Mouse (Mus musculus) olfactory bulb, adult 2 months (tissue): ENCODE data around the gene Rsrc1. TPM values are rescaled to one million over a fixed set of nuclear protein-coding genes. Genes with fewer than 3 reads are reported as not detected.

Experiments
- H3K27ac ChIP-seq: fragments of 200-500 bp; 2 replicates; pipeline ENCODE4 v1.5.1; 2012; ENCODE audit warnings: low read depth, low read length; ENCODE audit not compliant: insufficient read depth
- H3K4me1 ChIP-seq: fragments of 200-500 bp; 2 replicates; pipeline ENCODE4 v1.6.1; 2012; ENCODE audit warnings: low read length; ENCODE audit not compliant: control insufficient read depth, insufficient read depth
- H3K4me3 ChIP-seq: fragments of 200-500 bp; 2 replicates; pipeline ENCODE4 v1.5.1; 2012; ENCODE audit warnings: mild to moderate bottlenecking, low read depth, low read length, moderate library complexity; ENCODE audit not compliant: insufficient read depth
- CTCF ChIP-seq: fragments of 200-500 bp; IDR thresholded peaks from 2 replicates; pipeline ENCODE4 v1.5.1; 2012; ENCODE audit warnings: low read depth, mild to moderate bottlenecking, low read length, moderate library complexity; ENCODE audit not compliant: insufficient read depth
- POLR2A ChIP-seq: fragments of 200-500 bp; IDR thresholded peaks from 2 replicates; pipeline ENCODE4 v1.6.1; 2012; ENCODE audit warnings: mild to moderate bottlenecking, low read depth, low read length, moderate library complexity; ENCODE audit not compliant: insufficient read depth
- WGBS: fragments of 180-500 bp; shearing (Covaris S2); methylation state at CpG from one replicate; pipeline ENCODE4 v1.1.7; 2018; 5-methylcytosine and 5-hydroxymethylcytosine counted together
- polyA plus RNA-seq: library from polyadenylated mRNA; stranded (reverse); fragments of >200 nt; gene quantifications from 2 replicates; pipeline ENCODE4 v1.2.4, GENCODE M21; 2012; ENCODE audit warnings: low replicate concordance; ENCODE audit not compliant: missing spikeins, insufficient read depth, insufficient read length

The Rsrc1 gene
- polyA plus RNA-seq, 1 experiment = not detected

DNA sequence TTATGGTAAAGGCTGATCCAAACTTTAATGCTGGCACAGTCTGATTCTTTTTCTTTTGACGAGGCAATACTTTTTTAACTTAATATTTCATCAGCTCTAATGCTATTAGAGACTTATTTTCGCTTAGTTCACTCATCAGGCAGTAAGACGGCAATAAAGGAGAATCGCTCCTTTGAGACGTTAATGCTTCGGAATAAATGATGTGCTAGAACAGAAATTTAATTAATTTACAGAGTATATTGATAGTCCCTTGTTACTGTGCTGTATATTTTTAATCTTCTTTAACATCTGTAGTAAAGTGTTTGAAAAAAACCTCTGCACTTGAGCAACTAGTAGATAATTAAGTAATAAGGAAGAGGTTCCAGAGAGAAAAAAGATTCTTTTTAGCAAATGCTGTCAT, 308.3 kb downstream of the Rsrc1 start:
- Histone ChIP-seq H3K27ac (no peak overlapping the region), H3K4me1 (no peaks in the 10 kb centered on the region), H3K4me3 (no peak overlapping the region)
- TF ChIP-seq POLR2A = no peak
- TF ChIP-seq CTCF = no peak
- 85% methylated on average over 6 of the region's 6 CpGs for WGBS

DNA sequence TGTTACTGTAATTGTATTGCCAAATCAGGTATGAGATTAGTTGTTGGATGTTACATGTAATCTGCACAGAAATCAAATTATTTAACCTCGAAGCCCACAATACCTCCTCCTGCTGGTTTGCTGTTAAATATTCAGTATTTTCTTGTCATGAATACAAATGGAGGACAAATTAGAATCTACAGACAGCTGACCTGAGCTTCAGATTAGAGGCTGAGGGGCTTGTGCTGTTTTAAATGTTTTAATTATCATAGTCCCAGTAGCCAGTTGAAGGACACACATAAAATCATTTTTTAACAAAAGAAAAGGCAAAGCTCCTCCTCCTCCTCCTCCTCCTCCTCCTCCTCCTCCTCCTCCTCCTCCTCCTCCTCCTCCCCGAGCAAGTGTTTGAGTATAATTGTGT, 327.5 kb downstream of the Rsrc1 start:
- WGBS = 11% methylated on average over 2 of the region's 2 CpGs
- TF ChIP-seq CTCF = no peak

DNA sequence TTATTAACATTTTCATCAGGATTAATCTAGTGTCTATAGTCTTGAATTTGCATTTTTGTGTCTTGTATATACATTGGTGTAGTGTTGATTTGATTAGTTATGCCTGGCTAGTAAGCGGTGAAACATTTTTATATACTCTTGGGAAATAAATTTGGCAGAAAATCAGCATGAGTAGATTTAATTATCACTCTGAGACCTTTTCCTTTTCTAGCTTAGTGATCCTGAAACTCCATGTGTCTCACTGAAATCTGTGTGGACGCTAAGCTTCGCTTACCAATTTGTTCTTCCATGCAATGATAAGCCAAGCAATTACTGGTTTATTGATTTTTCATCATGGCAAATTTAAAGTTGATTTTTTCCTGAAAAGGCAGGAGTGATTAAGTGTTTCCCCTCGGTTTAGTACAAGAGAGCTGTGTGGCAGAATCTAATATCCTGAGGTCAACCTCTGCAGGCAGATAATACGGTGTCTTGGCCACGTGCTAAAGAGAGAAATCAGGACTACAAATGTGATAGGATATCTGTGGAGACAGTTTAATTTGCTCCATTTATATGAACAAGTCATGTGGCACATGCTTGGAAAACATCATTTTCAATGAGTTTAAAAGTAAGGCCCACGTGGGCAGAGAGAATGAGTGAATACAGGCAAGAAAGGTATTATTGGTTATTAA, 328.6 kb downstream of the Rsrc1 start:
- no peak overlapping the region for H3K27ac ChIP-seq
- TF ChIP-seq CTCF = no peak
- no peak for TF ChIP-seq POLR2A
- no peak overlapping the region for H3K4me3 ChIP-seq
- H3K4me1 ChIP-seq = no peaks in the 10 kb centered on the region
- 80% methylated on average over 7 of the region's 7 CpGs for WGBS

More for the DNA sequence above, 327.5 kb downstream of the Rsrc1 start:
- no peak overlapping the region for H3K4me3 ChIP-seq
- H3K27ac ChIP-seq = no peak overlapping the region
- H3K4me1 ChIP-seq = no peaks in the 10 kb centered on the region

DNA sequence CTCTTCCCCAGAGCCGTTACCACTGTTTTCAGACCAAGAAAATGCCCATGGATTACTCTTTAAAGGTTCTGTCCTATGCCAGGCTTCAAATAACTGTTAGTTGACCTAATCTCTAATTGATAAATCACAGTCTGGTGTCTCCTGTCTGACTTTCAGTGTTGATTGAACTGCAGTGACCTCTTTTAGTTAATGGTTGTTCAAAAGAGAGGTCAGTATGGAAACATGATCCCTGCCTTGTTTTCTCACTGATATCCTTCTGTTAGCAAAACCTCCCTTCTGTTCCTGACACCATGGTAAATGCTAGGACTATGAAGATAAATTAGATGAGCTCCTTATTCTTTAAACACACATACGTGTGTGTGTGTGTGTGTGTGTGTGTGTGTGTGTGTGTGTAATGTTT, 330.2 kb downstream of the Rsrc1 start:
- H3K4me3 ChIP-seq = no peak overlapping the region
- TF ChIP-seq CTCF (no peak), POLR2A (no peak)
- 90% methylated on average over 2 of the region's 2 CpGs for WGBS
- no peaks in the 10 kb centered on the region for H3K4me1 ChIP-seq
- no peak overlapping the region for H3K27ac ChIP-seq

DNA sequence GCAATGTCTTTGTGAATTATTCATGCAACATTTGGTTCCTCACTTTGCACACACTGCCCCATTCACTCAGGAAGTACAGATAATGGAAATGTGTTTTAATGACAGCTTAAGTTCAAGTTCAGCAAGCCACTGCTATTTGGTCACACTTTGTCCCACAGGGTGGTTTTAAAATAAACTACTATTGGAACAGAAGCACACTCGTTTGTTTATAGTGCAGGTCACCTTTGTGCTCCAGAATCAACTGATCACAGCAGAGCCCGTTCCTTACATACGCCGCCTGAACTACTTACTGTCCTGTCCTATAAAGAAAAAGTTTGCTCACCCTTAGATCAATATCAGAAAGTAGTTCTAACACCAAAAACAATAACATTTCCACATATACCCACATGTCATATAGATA, 341.2 kb downstream of the Rsrc1 start:
- H3K27ac ChIP-seq = no peak overlapping the region
- WGBS = 81% methylated on average over 4 of the region's 4 CpGs
- no peak overlapping the region for H3K4me3 ChIP-seq
- no peaks in the 10 kb centered on the region for H3K4me1 ChIP-seq
- no peak for TF ChIP-seq POLR2A
- TF ChIP-seq CTCF = no peak

DNA sequence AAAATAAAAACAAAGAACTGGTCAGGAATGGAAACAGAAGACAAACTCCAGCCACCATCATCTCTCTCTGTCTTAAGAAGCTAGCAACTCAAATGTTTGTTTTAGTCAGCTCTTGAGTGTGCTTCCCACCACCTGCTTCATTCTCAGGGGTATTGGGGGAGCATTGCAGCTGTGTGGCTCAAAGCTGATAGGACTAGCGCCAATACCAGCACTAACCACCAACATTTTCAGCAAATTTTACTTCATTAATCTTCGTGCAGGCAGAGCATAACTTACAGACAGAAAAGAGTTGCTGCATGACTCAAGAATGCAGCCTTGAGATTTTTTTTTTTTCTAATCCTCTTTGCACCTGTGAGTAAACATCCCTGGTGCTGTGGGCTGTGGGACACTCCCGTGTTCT, 358.4 kb downstream of the Rsrc1 start:
- no peak overlapping the region for H3K27ac ChIP-seq
- 59% methylated on average over 3 of the region's 3 CpGs for WGBS
- TF ChIP-seq POLR2A (no peak), CTCF (no peak)
- no peaks in the 10 kb centered on the region for H3K4me1 ChIP-seq
- no peak overlapping the region for H3K4me3 ChIP-seq

DNA sequence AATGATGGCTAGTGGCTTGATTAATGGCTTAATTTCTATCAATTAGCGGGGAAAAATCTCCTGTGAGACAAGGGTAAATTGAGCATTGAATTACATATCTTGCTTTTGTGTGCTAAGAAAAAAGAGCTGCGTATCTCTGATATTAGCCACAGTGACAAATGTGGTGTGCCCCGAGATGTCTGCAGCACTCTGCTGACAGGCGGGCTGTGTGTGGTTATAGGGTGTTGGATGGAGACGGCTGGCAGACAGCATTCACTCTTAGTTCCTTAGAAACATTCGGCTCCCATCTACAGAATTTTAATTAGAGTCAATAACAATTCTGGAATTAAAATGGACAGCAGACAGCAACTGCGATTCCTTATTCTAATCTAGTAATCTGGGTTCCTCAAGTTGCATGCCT, 359.7 kb downstream of the Rsrc1 start:
- Histone ChIP-seq H3K27ac (no peak overlapping the region), H3K4me3 (no peak overlapping the region), H3K4me1 (no peaks in the 10 kb centered on the region)
- 62% methylated on average over 7 of the region's 7 CpGs for WGBS
- TF ChIP-seq POLR2A (no peak), CTCF (no peak)

DNA sequence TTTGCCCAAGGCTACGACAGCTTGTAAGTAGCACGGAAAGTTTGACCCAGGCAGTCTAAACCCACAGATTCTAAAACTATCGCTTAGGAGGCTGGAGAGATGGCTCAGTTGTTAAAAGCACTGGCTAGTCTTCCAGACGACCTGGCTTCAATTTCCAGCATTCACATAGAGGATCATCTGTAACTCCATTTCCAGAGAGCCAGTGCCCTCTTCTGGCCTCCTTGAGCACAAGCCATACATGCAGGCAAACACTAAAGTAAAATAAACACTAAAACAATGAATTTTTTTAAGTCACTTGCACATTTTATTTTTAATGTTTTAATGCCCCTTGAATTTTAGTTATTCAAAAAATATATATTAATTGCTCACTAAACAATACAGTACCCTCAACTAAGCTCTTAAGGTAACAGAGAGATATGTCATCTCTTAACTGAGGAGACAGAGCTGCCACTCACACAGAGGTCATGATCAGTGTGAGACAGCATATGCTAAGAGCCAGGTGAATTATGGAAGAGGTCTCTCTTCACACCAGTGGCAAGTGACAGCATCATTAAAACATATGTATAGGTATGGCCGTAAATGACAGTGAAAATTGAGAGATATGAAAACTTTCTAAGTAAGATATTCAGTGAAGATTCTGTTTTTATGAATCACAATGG, 361.9 kb downstream of the Rsrc1 start:
- WGBS = 63% methylated on average over 5 of the region's 5 CpGs
- no peak for TF ChIP-seq CTCF
- TF ChIP-seq POLR2A = no peak
- H3K4me1 ChIP-seq = no peaks in the 10 kb centered on the region
- no peak overlapping the region for H3K4me3 ChIP-seq
- no peak overlapping the region for H3K27ac ChIP-seq

DNA sequence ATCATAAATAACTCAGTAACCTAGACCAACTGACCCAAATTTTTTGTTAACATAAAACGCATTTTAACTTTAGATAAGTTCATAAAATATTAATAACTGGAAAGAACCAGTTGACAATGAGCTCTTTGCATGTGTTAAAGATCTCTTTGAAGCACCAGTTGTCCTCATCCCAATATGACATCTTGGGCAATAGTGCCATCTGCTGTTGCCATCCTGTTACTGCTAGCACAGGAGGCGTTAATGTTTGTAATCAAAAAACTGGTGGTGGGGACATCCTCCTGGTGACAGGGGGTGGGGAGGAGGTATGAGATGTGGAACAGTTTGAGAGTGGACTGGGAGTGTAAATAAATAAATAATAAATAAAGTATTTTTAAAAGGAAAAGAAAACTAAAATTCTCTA, 363.4 kb downstream of the Rsrc1 start:
- 16% methylated on average over 2 of the region's 2 CpGs for WGBS
- Histone ChIP-seq H3K27ac (no peak overlapping the region), H3K4me3 (no peak overlapping the region), H3K4me1 (no peaks in the 10 kb centered on the region)
- no peak for TF ChIP-seq CTCF
- TF ChIP-seq POLR2A = no peak
